Mouse (Mus musculus) embryonic fibroblast, embryonic 13.5 days (primary cell): ENCODE measurements around the gene Klhdc8b.

Source experiments
- CTCF ChIP-seq: IDR thresholded peaks from 2 replicates; pipeline ENCODE4 v1.5.1; 2011; ENCODE audit warnings: mild to moderate bottlenecking, control low read depth, low read length, moderate library complexity, borderline replicate concordance; ENCODE audit not compliant: insufficient read depth
- POLR2A ChIP-seq: IDR thresholded peaks from 2 replicates; pipeline ENCODE4 v1.6.1; 2011; ENCODE audit warnings: low read depth, mild to moderate bottlenecking, control low read depth, low read length, moderate library complexity

- TF ChIP-seq POLR2A (no peak), CTCF (no peak)
Observed at GRCm38 (mm10) chr9:108484021-108484420, 22.6 kb upstream of the Klhdc8b start.
